Mouse (Mus musculus) right cerebral cortex, adult 2 months (tissue): ENCODE measurements at regions not wholly inside any gene's neighbourhood (a gene's known extent, or its start where the extent isn't known, plus 50 kb on each side); places are given as distances from the start of the nearest gene placed in this dataset.
A peak's percentile ranks its signal among the peaks of the same experiment; 100 is the strongest.
"Not testable (repeated sequence)": the region's sequence is repeated elsewhere in the genome, so short reads cannot be mapped to it uniquely, and the experiment has no call there.

Source experiments
- DNase-seq, 2 experiments: peaks; one replicate each; pipeline ENCODE4 v3.0.0; 2021 to 2022; ENCODE audit warnings: low spot score in 2 of 2

DNA sequence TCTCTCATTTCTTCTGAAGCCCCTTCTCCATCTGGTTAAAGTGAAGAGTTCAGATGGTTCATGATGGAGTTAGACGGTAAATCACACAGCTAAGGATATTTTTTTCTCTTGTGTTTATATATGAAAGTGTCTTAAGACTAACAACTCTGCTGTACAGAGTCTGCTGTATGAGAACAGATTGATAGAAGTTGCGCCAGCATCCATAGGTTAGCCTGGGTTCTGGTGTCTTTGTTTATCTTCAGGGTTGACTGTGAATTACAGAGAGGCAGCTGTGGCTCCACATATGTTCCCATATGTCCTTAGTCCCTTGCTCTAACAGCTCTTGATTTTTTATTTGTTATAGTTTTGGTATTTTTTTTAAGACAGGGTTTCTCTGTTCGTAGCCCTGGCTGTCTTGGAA lies 334.9 kb upstream of the Api5 start:
- DNase-seq, result no peak

DNA sequence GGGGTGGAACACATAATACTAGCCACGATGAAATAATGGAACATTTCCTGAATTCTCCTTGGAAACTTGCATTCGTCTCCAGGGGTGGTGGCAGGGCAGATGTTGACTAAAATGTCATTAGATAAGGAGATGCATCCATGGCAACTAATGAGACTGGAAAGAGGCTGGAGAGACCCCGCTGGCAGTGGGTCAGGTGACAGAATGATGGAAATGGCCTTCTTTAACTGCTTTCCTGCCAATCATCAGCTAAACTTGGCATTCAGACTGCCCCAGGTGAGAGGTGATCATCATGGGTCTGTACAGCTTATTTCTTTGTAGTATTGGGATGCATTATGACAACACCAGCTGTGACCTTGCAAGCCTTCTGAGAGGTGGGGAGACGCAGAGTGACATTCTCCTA lies 334.3 kb upstream of the Api5 start:
- DNase-seq, result no peak

DNA sequence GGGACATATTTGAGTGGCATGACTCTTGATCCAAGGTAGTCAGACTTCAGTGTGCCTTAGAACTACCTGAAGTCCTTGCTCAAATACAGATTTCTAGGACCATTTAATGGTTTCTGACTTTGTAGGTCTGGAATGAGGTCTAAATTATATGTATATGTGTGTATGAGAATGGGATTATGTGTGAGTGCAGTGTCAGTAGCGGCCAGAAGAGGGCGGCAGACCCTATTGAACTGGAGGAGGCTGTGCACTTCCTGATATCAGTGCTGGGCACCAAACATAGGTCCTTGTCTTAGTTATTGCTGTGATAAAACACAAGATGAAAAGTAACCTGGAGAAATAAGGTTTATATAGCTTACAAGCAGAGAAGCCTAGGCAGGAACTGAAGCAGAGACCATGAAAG lies 328.6 kb upstream of the Api5 start:
- no peak for DNase-seq

DNA sequence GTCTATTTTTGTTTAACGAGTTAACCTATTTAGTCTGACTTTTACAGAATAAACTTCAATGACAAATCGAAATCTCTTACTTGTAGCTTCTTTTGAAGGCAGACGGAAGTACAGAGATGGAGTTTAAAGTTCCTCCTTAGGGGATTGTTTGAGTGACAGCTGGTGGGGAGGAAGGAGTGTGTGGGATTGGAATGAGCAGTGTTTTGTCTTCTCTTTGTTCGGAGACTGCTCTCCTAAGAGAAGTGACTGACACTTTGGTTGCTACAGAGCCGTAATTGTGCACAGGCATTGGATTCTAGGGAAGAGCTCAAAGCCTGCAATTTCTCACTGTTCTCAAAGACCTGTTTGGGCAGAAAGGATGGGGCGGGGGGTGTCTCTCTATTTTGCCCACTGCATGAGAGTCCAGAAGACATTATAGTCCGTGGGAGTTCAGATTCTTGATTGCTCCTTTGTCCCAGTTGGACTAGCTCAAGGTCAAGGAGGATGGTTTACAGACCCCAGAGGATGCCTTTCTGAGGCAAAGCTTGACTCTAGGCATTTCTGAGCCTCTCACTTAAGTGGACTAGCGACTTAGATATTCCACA lies 327.0 kb upstream of the Api5 start:
- no peak for DNase-seq

DNA sequence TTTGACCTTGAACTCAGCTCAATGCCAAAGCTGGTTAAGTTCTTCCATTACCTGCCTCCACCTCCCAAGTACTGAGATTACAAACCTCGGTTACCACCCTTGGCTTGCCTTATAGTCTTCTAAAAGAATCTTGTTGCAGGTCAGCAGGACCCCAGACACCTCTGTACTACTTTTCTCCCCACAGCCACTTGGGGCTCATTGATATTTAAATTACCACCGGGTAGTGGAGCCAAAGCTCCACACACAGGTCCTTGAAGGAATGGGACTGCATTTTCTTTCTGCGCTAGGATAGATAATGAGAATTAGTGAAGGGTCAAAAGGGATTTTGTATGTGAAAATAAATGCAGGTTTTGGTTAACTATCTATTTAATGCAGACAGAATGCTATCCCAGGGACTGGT lies 326.5 kb upstream of the Api5 start:
- no peak for DNase-seq

DNA sequence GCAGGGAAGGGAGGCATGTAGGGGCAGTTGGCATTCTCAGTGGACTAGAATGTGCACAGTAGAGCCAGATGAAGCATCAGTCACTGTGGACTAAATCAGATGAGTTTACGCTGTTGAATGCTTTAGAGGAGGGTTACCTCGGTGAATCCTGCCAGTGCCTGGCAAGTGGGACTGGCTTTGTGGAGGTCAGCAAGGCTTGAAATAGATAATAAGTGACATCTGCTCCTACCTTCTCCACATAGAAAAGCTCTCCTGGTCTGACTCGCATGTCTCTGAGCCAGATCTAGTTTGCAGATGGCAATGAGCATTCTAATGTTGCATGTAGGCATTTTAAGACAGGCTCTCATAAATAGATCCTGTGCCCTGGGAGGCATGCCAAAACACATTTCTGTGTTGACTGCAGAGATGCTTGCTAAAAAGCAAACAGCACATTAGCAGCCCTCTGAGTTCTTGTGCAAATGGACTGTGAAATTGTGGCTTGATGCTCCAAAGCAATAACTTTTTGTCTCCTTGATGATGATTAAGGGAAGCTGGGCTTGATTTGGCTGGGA lies 310.3 kb upstream of the Api5 start:
- peak; percentile 37 to 41 for DNase-seq

DNA sequence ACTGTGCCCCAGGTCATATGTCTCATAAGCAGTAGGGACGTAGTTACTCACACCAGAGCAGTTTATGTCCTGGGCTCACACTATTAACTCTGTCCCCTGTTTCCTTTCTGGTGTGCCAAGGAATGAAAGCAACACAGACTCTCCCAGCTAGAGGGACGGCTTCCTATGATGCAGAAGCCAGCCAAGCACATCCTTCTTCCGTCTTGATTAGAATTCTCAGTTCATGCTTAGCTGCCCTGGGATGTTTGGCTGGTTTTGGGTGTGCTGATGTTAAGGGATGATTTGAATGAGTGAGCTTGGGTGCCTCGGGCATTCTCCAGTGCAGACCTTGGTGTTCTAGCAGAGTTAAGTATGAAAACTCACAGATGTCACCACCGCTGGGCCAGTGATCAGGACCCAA lies 291.9 kb upstream of the Api5 start:
- DNase-seq, result no peak

DNA sequence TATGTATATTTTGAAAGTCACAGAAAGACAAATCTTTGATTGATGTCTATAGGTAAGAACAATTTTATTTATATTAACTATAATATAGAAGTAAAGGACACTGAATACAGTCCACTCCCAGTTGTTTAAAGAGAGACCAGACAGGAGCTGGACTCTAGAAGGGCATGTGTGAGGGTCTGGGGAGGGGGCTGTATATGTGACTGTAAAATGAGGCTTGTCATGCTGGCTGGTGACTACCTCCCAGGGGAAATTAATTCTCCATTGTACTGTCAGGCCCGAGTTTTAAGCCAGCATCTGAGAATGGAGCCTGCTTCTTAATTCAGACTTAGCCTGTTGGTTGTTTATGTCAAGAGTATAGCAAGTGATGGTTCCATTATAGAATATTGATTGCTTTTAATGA lies 261.4 kb upstream of the Api5 start:
- DNase-seq, result no peak

DNA sequence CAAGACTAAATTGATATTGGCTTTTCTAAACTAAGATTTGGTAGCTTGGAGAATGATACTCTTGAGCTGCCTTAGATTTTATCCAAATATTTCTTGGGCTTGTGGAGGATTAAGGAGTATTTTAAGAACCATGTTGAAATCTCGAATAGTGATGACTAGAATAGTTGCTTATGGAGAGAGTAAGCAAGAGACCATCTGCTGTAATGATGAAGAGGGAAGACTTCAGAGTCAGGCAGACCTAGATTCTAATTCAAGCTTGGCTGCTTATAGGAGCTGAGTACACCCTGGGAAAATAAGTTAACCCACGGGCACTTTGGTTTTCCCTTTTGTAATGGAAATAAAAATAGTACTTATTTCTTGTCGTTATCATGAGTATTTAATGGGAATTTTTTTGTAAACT lies 257.3 kb upstream of the Api5 start:
- no peak for DNase-seq

DNA sequence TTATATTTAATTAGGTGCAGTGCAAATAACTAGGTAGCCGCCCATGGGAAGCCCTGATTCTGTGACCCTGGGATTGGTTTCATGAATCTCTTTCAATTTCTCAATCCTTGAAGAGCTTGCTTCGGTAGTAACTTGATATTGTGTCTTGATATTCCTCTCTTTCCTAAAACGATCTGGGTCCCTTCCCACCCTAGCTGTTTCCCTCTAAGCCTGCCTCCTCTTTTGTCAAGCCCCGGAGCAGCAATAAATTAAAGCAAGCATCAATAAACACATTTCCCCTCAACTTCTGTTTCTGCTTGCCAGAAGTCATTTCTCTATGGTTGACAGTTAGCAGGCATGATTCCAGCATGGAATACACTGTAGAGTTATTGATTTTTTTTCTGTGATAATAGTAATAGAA lies 252.6 kb upstream of the Api5 start:
- no peak for DNase-seq

DNA sequence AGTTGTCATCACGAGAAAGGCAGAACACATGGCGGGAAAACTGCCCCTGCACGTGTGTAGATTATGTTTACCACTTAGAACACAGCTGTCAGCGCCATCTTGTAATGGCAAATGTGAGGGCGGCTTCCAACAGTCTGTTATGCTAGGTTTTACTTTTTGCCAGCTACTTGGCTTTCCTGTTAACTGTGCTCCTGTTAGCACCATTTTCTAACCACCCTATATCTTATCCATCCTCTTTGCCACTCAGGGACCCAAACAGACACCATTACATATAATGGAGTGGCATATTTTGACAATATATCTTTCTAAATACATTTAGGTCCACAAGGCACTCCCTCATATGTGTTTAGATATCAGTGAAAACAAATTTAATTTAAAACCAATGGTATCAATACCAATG lies 247.7 kb upstream of the Api5 start:
- not testable (repeated sequence) for DNase-seq

DNA sequence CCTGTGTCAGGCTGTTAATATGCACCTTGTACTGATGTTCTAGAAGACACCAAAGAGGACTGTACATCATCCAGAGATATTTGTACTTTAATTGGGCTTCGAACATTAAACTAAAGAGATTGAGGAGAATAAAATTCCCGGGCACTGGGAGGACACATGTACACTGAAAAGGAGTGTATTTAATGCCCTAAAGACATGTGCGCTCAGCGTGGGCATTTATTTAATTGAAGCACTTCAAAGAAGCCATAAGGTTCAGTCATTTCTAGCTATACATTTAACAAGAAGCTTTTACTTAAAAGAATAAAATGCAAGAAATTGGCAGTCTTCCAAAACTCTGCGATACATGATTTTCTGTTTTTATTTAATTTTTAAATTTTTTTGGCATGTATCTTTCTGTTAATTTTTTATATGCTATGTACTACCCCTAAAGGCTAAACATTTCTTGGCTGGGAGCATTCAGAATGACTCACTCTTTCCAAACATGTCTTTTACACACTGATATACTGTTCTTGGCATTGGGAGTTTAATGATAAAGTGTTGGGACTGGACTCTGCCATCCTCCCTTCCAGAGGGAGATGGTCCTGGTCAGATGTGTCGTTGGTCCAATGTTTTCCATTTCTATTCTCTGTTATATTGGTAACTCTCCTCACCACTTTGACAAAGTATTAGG lies 242.3 kb upstream of the Api5 start:
- DNase-seq, result no peak

DNA sequence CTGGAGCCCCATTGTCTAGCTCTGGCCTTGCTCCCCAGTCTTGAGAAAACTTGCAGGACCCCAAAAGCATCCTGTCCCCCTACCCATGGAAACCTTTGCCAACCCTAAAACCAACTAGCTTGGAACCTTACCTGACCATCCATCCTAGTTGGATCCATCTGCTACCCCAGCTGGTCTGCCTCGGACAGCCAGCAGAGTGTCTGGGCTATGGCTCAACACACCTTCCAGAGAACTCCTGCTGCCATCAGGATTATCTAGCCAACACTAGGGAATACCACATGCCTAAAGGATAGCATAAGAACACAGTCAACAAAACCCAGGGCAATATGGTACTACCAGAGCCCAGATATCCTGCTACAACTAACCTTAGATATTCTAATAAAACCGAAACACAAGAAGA lies 227.9 kb upstream of the Api5 start:
- DNase-seq, result no peak

DNA sequence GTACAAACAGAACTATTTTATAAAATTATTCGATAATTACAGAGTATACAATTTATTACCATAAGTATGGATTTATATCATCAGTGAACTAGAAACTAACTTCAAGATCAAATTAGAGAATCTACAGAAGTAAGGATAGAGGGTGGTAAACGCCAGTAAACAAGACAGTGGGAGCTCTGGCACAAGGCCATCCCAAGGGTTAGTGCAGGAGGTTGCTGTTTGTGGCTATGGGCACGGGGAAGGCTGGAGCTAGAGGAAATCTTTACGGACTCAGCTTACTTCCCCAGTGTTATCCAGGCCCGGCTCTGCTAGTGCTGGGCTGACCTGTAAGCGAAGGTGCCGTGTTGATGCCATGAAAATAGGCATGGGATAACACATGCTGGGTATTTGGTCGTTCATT lies 220.5 kb upstream of the Api5 start:
- DNase-seq, result no peak
